Mouse (Mus musculus) liver, adult 2 months (tissue): ENCODE data around the gene Slc36a3.

Experiments used
- CTCF ChIP-seq: fragments of 200-500 bp; IDR thresholded peaks from 2 replicates; pipeline ENCODE4 v1.5.1; 2011; ENCODE audit warnings: low read depth, low read length, control low read depth
- POLR2A ChIP-seq: fragments of 200-500 bp; IDR thresholded peaks from 2 replicates; pipeline ENCODE4 v1.6.1; 2011; ENCODE audit warnings: low read length, control low read depth; ENCODE audit not compliant: insufficient read depth; ENCODE audit errors: extremely low read depth

- TF ChIP-seq CTCF (no peak), POLR2A (no peak)
Measured at GRCm38 (mm10) chr11:55093096-55093495, 58.4 kb downstream of the Slc36a3 start.
